Mouse (Mus musculus) c-Kit-negative CD71-positive TER-119-positive erythroid progenitor cells, embryonic 14.5 days (primary cell): ENCODE results near the gene Cfap70.

ENCODE experiments used
- DNase-seq: peaks from one replicate; pipeline ENCODE4 v3.0.0-alpha.2; 2013; ENCODE audit warnings: low read depth, low spot score

Gene Cfap70

DNA sequence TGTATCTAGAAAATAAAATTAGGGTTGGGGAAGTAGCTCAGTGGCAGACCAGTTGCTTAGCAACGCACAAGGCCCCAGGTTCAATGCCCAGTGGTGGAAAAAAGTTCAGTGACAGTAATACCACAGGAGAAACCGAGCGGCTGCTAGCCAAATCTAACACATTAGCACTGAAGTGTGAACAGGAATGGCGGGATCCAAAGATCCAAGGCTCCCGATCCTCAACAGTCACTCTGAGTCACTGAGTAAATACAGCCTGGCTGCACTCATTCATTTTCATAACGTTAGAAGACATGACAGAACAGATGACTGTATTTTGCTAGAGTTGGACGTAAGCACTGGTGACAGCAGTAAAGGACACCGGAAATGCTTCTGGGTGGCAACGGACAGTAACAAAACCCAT, 106.1 kb downstream of the Cfap70 start:
- no peak for DNase-seq
